Mouse (Mus musculus): ENCODE measurements around the gene Cadps2.

The Cadps2 gene

DNA sequence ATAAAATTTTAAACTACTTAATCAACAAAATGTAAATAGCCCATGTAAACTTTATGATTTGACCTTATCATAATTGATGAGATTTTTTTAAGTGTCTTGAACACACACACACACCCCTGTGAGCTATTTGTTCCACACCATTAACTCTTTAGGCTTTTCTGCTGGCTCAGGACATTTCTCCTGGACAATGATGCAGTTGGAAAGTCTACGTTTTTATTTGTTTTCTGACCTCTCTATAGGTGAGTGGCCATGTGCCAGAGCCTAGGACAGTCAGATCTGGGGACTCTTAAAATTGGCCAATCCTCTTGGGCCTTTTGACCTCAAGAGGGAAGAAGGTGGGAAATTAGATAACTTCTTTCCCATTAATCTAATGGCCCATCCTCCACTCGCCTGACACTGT is 478.6 kb downstream of the Cadps2 start:
- no peak for DNase-seq (ENCODE audit: low read depth, low spot score)

DNA sequence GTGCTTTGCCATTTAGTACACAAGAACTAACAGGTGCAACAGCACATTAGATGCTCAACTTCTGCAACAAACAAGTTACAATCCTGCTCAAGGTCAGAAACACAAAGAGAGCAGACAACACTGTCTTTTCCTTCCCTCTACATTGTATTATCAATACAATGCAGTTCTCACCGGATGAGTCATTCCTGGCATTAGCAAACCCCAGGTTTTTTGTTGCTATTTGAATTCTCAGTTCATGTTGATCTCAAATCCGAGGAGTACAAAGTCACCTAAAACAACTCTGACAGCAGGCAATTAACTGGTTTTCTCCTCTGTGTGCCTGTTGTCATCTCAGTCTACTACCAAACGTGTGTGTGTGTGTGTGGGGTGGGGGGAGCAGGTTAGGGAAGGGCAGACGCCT is 483.1 kb downstream of the Cadps2 start:
- DNase-seq (ENCODE audit: low read depth, low spot score): no peak

DNA sequence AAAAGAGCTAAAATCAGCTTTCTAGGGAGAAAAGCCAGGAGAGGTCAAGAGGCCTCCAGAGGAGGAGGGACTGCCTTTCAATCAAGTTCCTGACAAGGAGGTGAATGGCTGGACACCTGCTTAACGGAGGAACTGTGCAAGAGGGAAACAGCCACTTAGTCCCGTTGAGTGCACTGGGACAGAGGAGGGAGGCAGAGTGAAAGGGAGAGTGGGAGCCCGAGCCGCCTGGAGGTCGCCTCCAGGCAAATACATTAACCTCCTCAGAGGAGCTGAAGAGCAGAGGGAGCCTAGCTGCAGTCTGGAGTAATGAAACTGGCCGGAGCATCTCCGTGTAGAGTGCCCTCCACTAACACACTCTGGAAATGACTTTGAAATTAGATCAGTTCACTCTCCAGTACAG is 485.7 kb downstream of the Cadps2 start:
- no peak for DNase-seq (ENCODE audit: low read depth, low spot score)

DNA sequence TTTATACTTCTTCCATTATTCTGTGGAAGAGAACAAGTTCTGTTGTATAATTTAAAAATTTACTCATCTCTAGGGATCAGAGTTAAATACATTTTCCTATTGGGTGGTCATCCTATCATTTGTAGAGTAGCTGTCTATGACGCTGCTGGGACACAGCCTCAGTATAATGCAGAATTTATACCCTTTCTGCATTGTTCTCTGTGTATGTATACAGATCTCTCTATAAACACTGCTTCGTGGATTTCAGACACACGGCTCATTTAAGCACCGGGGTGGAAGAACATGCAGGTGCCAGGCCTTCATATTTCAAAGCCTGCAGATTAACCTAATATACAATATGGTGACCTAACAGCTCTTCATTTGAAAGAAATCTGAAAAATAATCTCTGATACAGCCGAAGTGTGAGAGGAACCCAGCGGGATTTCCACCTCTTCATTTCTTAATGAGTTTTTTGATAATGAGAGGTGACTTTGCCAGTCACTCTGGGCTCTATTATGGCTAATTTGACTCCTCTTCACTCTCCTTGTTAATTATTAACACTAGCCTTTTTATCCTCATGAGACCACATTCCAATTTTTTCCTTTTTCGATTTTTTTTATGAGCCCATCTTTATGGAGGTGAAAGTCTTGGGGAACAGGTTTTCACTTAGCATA is 501.7 kb downstream of the Cadps2 start:
- no peak for DNase-seq (ENCODE audit: low read depth, low spot score)

DNA sequence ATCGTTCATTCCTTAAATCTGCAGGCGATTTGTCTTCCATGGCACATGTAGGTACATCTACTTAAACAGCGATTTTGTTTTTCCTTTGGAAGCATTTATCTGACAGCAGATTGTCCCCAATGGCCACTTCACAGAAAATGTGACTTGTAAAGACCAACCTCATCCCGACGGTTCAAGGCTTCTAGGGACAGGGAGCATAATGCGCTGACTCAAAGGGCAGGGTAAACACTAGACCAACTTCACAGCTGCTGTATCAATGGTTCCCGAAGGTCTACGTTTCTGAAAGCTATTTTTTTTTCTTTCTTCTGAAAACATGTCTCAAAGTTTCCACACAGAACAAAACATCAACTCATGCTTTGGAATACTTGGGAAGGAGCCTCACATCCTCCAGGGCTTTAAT is 524.3 kb downstream of the Cadps2 start:
- DNase-seq (ENCODE audit: low read depth, low spot score): no peak

DNA sequence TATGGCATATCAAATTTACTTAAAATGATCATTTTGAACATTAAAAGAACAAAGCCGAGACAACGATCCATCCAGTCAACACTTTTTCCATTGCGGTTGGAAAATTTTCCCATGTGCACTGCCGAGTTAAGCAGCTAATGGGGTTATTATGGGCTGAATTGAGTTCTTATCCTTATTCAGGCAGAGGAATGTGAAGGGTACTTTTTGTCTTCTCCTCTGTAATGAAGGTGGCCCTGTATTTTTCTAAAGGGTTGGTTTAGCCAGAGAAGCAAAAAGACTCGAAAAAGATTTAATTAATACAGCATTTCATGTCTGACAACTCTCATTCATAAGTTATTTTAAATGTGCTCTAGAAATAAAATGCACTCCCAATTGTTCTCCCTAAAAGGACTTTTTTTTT is 524.9 kb downstream of the Cadps2 start:
- no peak for DNase-seq (ENCODE audit: low read depth, low spot score)

DNA sequence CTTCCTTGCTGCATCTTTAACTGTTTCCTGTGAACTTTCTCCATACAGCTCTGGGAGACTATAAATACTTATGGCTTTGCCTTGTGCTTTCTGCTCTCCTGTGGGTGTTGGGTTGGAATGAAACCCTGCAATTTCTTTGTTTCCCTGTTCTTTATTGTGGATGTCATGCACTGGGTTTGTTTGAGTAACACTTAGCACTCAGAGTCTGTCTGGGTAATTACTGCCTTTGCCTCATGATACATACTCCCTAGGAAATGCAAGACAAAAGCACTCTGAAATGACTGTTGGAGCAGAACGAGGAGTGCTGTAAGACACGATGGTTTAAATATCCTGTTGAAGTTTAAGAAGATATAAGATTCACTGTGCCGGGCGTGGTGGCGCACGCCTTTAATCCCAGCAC is 533.2 kb downstream of the Cadps2 start:
- no peak for DNase-seq (ENCODE audit: low read depth, low spot score)

DNA sequence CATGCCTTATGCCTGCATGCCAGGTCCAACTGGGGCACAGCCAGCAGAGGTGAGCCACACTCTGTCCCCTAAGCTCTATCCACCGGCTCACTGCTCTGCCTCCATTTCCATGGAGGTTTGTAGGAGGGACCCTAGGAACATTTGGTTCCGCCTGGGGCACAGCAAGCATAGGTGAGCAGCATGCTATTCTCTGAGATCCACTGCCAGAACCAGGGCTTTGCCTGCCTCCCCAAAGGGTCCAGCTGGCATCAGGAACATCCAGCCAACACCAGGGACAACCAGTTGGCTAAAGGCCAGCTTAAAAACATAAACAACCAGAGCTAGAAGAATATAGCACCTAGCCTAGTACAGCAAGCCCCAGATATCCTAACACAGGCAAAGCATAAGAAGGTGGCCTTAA is 540.6 kb downstream of the Cadps2 start:
- DNase-seq (ENCODE audit: low read depth, low spot score): no peak

DNA sequence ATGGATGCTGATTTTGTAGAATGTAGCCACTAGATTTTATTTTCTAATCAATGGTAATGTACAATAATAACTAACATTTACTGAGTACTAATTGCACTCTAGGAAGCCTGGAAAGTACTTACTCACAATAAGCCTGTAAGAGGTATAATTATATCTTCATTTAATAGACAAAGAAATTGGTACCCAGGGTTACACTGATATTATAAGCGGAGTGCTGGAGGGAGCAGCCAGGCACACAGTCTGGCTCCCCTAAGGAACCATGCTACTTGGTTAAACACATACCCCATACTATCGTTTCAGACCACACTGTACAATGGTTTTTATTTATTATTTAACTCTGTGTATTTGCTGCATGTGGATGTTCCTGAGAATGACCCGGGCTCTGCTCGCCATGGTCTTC is 544.5 kb downstream of the Cadps2 start:
- no peak for DNase-seq (ENCODE audit: low read depth, low spot score)

DNA sequence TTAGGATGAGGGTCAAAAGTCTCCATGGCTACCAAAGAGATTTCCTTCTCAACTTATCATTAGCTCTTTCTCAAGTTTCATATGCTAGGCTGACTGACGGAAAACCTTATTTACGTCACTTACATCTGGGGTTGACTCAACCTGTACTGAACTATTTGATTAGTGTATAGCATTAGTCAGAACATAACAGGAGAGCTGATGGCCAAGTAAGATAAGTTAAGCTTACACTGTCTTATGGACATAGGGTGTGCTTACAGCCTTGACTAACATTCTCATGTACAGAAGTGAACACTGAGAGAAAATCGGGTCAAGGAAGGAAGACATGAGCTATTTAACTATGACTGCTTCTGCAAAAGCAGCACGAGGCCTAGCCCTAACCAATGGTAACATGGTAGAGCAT is 550.5 kb downstream of the Cadps2 start:
- no peak for DNase-seq (ENCODE audit: low read depth, low spot score)

DNA sequence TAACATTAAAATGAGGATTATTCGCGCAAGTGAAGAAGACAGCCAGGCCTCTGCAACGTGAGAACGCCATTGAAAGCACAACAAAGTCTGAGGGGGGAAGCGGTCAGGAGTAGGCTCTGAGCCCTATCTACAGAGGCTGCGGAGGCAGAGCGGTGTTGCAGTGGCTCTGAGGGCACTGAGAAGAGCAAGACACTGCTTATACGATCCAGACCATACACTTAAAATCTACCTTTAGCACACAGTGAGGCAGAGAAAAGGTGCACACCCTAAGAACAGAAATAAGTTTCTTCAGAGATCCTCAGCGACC is 557.8 kb downstream of the Cadps2 start:
- DNase-seq (ENCODE audit: low read depth, low spot score): no peak

DNA sequence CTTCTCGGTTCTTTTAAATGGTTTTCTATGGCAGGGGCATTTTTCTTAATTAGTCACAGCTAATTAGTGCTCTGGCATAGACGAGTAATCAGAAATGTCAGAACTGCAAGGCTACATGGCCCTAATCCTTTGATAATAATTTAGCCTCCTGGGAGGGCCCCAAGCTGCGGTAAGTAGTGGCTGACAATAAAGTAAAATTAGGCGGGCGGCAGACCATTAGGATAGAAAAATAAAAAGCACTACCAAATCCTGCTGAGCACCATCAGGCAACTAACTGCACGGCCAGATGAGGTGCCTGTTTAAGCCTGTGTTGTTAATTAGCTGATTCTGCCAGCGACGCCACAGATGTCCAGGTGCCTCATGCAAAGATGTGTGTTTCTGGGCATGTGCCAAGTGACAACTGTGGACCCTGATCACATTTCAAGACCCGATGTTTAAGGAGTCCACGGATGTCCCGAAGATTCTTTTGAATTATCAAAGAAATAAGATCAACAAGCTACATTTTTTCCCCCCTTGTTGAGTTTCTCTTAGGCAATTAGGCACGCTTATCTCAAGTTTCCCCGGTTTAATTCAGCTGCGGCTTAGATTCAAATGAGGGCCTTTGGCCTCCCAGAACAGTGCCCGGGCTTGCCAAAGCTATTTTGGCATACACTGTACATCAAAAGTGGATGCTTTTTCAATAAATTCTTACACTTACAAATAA is 558.3 kb downstream of the Cadps2 start:
- DNase-seq (ENCODE audit: low read depth, low spot score): no peak

DNA sequence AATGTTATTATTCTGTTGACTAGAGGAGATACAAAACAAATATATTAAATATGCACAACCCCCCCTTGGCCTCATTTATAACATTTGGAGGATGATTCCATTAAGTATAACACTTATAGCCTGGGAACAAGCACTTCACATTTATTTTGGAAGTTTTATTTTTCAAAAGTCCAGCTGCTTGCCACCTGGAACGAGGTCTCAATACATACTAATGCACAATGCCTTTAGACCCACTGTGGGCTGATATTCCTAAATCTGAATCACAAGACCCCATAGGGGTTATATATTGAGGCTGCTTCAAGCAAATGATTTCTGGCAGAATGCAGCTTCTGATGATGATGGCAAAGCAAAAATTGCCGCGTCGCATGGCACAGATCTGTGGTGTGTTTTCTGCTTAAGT is 565.7 kb downstream of the Cadps2 start:
- DNase-seq (ENCODE audit: low read depth, low spot score): no peak

DNA sequence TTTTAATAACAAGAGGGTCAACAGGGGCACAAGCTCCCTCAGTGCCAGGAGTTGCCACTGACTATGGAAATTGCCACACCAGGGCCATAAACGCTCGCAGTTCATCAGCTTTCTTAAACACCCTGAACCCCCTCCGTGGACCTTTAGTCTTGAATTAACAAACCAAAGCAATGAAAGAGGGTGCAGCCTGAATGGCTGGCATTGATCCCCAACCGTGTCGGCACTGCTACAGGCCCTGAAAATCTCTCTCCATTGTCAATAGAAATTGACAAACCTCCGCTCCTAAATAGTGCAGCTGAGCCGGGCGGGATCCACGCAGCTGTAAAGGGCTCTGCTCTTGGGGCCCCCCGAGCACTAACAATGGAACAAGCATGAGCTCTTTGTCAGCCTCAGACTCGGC is 566.2 kb downstream of the Cadps2 start:
- no peak for DNase-seq (ENCODE audit: low read depth, low spot score)

DNA sequence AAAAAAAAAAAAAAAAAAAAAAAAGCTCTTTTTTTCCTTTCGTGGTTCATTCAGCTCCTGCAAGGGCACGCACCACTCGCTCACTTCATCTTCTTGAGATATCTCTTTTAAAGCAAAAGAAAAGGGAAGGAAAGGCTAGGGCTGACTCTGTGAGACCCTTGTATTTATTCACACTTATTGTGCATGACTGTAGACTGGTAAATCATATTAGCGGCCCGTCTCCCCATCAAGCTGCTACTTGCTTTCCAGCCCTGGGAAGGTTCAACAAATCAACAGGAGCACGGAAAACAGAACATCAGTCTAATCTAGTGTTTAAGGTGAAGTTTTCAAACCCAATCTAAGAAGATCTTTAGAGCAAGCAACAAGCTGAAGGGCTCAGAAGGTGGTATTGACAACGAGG is 566.7 kb downstream of the Cadps2 start:
- DNase-seq (ENCODE audit: low read depth, low spot score): no peak

DNA sequence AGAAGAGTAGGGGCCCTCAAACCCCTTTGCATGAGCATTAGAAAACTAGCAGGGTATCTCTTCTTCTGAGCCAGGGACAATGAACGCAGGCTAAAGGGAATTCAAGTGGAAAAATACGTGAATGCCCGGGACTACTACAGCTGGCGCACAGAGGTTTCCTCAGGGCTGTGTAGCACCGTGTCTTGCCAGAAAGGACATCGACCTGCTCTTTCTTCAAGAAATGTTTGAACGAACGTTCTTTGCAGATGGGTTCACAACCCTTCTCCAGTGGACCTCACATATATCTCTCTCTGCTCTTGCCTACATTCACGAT is 578.5 kb downstream of the Cadps2 start:
- DNase-seq (ENCODE audit: low read depth, low spot score): no peak

DNA sequence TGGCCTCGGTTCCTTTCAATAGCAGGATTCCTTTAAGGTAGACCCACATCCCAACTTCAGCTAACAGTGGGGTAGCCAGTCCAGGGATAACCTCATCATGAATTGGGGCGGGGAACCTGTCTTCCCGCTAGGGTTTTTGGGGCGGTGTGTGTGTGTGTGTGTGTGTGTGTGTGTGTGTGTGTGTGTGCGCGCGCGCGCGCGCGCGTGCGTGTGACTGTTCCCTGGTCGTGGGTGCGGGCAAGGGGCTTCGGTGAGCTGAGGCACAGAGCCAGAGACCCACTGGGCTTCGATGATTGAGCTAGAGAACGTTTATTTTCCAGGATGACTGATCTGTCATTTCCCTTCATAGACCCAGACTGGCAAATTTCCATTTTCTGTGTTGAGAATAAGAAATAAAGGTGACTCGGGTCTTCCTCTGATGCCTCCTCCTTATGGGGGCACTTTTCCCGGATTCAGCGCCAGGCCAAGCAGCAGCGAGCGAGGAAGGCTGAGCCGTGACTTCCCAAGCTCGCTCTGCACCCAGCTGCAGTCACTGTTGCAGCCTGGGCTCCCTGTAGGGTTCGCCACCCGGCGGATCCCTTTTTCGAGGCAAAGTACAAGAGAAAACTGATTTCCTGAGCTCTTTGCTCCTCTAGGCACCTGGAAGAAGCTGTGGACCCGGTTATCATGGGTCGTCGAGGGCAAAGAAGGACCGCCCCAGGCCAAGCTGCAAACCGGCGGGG is 579.0 kb downstream of the Cadps2 start:
- no peak for DNase-seq (ENCODE audit: low read depth, low spot score)

DNA sequence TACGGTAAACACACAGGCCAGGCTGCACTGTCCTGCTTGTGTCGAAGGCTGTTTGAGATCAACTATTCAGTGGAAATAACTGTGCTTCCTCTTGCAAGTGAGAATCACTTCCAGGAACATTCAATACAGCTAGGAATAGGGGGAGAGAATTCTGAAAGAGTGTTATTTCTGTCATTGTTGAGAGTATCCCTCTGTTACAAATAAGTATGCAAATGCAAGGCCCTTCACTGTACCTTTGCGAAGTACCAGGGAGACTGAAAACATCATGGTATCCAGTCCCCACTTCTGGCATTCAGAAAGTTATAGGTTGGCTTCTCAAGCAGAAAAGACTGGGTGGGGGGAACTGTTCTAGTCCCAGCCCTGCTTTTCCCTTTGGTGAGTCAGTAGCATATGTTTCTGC is 581.2 kb downstream of the Cadps2 start:
- DNase-seq (ENCODE audit: low read depth, low spot score): no peak

DNA sequence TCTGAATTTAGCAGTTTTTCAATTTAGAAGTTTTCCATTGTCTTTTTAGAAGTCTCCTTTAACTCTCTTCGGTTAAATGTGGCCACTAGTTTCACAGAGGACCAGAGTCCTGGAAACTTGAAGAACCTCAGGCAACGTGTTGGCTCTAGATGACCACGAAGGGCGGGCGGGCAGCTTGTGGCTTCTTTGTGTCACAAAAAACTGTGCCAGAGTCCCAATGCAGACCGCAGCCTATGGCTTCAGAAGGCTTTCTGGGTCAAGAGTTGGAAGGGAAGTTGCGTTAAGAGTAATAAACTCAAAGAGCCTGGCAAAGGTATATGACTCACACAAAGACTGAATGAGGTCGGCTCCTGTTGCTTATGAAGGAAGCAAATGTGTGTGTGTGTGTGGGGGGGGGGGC is 584.1 kb downstream of the Cadps2 start:
- no peak for DNase-seq (ENCODE audit: low read depth, low spot score)

DNA sequence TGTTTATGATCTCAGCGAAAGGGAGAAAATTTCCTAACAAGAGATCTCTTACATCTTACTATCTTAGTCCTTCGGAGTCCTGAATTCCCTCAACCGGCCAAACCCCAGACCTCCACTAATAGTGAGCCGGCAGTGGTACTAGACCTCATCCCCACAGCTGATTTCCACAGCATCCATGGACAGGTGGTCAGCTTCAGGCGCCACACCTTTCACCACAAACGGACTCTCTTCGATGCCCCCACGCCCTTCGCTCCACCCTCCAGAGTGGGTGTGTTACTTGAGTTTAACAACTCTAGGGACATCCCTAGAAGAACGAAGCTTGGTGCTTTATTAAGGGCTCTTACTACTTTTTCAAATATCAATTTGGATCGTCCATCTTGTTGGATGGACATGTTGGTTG is 584.6 kb downstream of the Cadps2 start:
- DNase-seq (ENCODE audit: low read depth, low spot score): no peak

DNA sequence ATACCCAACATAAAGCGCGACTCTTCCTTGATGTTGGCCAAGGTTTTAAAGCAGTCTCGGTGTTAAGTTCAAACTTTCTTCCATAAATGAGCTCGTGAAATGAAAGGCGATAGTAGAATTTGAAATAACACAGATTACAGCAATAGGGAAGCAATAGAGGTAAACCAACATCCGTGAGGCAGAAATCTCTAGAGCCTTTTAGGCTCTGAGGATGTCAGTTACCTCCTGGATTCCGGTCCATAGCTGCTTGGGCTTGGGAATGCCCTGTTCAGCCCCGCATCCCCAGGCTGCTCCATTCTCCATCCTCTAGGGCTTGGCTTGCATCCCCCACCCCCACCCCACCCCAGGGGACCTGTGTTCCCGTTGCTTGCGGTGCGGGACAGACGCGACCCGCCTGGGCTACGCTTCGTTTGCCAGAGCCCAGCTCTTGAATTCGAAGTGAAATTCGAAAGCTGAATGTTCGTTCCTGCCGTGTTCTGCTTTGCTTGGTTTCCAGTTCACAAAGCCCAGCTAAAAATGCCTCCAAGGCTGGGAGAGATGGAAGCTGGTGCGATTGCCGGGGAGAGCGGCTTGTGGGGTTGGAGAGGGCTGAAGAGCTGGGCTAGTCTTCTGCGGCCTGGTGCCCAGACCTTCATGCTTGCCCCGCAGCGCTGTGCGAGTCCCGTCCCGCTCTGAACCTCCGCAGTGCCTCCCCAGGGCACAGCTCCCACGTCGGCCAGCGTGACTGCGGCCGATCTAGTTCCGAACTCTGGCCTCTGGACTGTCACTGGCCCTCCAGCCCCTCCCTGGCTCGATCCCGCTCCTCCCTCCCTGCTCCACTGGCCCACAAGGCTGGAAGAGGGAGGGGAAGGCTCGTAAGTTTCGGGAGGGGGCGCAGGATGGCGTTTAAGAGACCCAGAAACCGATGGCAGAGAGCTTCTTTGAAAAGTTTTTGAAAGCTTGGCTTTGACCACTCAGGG is 585.6 kb downstream of the Cadps2 start:
- no peak for DNase-seq (ENCODE audit: low read depth, low spot score)
